Mouse (Mus musculus): ENCODE data around the gene Adtrp.

Gene Adtrp

GRCm38 (mm10) chr13:41847516-41848126 is at the start of gene Adtrp:
Adtrp (minus strand) TSS chr13:41847684.
- DNase-seq (ENCODE audit: low read depth), result no peak

GRCm38 (mm10) chr13:41892016-41892415 is 44.5 kb upstream of the Adtrp start:
- no peak for DNase-seq (ENCODE audit: low read depth)

DNA sequence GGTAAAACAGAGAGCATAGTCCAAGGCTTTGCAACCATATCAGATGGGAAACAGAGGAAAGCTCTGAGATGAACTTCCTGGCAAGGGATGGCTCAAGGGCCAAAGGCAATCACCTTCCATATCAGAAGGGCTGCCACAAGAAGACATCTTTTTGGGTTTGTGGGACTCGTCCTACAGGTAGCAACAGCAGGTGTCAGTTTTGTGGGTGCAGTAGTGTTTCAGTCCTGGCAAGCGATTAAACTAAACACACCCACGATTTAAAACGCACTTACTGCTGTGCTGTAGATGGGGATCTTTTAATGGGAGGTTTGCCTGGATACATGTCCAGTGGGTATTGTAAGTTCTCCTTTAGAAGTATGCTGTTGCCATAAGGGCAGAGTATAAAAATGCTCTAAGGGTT is 43.1 kb upstream of the Adtrp start:
- DNase-seq (ENCODE audit: low read depth), result no peak

- DNase-seq (ENCODE audit: low read depth), result no peak
These were observed 42.7 kb upstream of the Adtrp start for GRCm38 (mm10) chr13:41890111-41890600.

DNA sequence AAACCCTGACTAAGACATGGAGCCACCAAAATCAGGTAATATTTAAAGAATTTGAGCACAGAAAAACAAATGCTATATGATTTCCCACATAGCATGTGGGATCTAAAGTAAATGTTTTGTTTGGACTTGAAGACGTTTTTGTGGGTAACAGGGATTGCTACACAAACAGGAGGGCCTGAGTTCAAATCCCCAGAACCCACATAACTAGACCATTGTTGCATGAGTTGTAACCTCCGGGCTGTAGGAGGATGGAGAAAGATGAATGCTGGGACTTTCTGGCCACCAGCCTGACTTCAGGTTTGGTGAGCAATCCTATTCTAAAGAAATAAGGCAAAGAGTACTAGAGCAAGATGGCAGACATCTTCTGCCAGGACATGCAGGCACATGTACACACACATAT is 41.2 kb upstream of the Adtrp start:
- DNase-seq (ENCODE audit: low read depth), result no peak

- DNase-seq (ENCODE audit: low read depth), result no peak
These were observed 38.6 kb upstream of the Adtrp start for GRCm38 (mm10) chr13:41886120-41886519.

DNA sequence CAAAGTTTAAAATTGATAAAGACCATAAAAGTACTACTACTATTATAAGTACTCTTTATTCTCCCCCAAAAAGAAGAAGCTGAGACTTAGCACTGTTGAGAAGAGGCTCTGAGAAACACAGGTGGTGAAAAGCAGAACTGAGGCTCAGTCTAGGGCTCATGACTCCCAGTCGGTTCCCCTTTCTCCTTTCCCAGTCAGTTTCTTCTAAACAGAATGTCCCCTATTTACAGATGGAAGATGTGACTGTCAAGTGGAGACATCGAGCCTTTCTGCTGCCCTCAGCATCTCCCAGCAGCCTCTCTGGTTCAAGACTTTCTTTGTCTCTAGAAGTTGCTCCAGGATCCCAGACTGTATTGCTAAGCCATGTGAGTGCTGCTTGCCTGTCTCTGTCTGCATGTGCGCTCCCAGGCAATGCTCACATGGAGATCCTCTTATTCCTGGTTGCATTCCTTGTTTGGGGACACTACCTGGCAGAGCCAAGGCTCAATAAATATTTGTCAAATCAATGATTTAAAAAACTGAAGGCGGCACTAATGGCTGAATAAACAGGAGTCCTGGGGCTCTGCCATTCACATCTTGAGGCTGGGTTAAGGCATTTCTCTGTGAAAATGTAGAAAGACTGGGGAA is 36.3 kb upstream of the Adtrp start:
- DNase-seq (ENCODE audit: low read depth), result no peak

GRCm38 (mm10) chr13:41881201-41881600 is 33.7 kb upstream of the Adtrp start:
- DNase-seq (ENCODE audit: low read depth), result no peak

GRCm38 (mm10) chr13:41880525-41880924 is 33.0 kb upstream of the Adtrp start:
- no peak for DNase-seq (ENCODE audit: low read depth)

GRCm38 (mm10) chr13:41872686-41873085 is 25.2 kb upstream of the Adtrp start:
- no peak for DNase-seq (ENCODE audit: low read depth)

DNA sequence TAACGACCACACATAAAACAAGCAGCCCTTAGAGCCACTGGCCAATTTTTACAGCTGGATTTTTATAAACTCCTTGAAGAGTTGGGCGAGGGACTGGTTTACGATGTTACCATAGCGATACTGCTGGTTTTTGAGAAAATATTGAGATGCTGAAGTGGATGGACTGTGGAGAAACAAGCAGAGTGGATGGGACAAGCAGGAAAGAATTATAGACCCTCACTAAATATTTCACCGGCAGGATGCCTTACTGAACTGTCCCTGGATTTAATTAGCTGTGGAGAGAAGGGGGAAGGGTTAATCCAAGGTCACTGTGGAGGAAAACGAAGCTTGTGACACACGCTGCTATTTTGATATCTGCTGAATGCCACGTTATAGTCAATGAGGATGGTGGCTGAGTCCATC is 24.7 kb upstream of the Adtrp start:
- DNase-seq (ENCODE audit: low read depth), result no peak

- no peak for DNase-seq (ENCODE audit: low read depth)
These were observed 20.0 kb upstream of the Adtrp start for GRCm38 (mm10) chr13:41867533-41867932.

- DNase-seq (ENCODE audit: low read depth), result no peak
These were observed 18.1 kb upstream of the Adtrp start for GRCm38 (mm10) chr13:41865575-41865974.

DNA sequence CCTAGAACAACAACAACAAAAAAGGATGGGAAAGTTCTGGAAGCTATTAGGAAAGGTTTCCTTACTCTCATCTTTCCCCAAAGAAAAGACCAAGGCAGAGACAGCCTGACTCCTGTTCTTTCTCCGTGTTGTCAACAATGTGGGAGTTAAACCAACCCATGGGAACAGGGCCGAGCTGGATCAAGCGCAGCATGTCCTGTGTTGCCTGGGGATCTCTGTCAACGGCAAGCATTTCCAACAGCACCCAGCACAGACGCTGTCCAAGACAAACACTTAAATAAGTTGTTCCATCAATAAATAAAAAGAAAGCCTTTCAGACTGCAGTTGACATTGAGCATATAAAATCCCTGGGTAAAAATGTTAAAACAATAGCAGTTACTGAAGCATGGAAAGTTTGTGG is 17.6 kb upstream of the Adtrp start:
- DNase-seq (ENCODE audit: low read depth), result no peak

DNA sequence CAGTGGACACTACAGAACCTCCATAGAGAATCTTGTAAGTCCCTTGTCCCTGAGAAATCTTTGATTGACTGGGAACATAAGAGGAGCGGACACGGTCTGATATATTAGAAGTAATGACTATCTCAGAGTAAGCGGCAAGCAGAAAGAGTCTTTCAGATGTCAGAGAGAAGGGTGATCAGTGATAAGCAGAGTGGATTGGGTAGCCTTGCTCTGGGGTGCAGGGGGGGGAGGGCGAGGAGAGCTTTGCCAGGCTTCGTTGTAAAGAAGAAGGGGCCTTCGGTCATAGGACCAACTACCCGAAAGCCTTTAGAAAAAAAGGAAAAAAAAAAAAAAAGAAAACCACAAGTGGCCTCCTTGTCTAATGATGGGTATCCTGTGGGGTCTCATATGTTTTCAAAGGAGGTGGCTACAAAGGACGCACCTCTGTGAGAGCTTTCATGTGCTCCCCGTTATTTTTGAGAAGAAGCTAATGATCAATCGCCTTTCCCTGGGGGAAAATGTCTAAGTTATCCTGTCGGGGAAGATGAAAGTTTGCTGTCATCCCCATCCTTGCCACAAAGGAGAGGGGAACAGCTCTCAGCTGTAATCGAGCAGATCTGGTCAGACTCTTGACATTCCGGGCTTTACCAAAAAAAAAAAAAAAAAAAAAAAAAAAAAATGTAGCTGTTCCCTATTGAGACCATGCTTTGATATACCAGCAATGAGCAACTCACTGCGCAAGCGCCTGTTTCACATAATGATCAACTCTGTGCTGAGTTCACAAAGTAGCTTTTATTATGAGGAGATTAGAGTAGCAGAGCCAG is 13.3 kb upstream of the Adtrp start:
- no peak for DNase-seq (ENCODE audit: low read depth)

- DNase-seq (ENCODE audit: low read depth), result no peak
These were observed 8.0 kb upstream of the Adtrp start for GRCm38 (mm10) chr13:41855206-41856185.

DNA sequence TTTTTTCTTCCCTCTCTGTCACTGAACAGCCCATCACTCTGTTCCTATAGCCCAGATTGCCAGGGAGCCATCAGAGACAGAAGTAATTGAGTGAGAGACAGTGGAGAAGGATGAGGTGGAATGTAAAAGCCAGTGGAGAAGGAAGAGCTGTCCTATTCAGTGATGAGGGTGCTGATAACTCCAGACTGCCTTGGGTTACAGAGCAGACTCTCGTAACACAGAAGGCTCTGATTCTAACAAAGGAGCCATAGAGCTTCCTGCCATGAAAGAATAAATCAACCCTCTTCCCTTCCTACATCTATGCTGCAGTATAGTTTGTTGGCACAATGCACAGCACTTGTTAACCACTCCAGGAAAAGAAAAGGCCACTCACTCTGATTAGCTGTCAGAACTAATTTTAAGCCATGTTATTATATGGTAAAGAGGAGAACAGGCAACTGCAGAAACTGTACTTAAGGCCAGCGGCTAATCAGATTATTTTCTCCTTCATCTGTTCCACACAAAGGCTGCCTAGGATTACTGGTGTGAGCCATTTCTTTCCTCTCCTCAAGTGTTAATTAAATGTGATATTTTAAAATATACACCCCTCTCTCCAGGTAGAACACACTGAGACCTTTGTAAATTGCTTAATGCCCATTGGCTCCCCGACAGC is 3.4 kb upstream of the Adtrp start:
- DNase-seq (ENCODE audit: low read depth), result no peak

DNA sequence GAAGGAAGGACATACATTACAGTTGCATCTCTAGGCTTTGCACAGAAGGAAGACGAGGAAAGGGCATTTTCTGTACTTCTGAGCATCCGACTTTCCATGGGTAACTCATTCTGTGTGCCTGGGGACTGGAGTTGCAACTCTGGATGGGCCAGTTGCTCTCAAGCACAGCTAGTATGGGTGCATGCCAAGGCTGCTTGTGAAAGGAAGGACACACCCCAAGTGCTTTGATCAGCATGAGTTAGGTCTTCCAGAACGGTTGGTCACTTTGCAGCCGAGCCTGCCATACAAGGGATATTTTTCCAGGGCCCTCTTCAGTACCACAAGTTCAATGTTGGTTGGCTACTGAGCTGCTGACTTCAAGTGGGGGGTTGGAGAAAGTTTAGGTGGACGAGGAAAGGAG is 968 bp downstream of the Adtrp start:
- no peak for DNase-seq (ENCODE audit: low read depth)

DNA sequence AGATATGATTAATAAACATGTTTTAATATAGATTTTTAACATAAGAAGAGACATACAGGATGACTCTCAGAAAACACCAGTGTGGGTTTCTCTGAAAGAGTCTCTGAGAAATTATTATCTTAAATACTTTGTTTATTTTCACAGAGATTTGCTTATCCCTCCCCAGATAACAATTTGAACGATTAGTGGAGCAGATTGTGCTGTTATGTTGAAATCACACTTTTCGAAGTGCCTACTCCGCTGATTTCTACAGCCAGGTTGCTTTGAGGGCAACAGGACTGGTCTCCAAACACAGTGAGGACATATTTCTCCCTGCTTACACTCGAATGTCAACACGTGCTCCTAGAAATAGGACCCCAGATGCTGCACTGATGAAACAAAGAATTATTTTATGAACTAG is 2.5 kb downstream of the Adtrp start:
- DNase-seq (ENCODE audit: low read depth), result no peak

GRCm38 (mm10) chr13:41844071-41844470 is 3.4 kb downstream of the Adtrp start:
- no peak for DNase-seq (ENCODE audit: low read depth)

GRCm38 (mm10) chr13:41833614-41834139 is 13.8 kb downstream of the Adtrp start:
- DNase-seq (ENCODE audit: low read depth), result no peak

All from c-Kit-positive CD71-positive TER-119-negative erythroid progenitor cells, embryonic 14.5 days (primary cell).